Mouse (Mus musculus) monocyte, adult 5-6 weeks (primary cell): Measurements from ENCODE around the gene Zmiz1. TPM values are rescaled to one million over a fixed set of nuclear protein-coding genes. Genes with fewer than 3 reads are reported as not detected.

Source experiments
- ATAC-seq: fragments of 153-309, 156-312 bp; replicated peaks from 2 replicates; pipeline ENCODE4 v1.8.0; 2017; ENCODE audit warnings: mild to moderate bottlenecking; ENCODE audit not compliant: low TSS enrichment, insufficient number of reproducible peaks, severe bottlenecking, poor library complexity, low FRiP score
- total RNA-seq: library from RNA; stranded (forward); fragments of 200-1000, 200-491, 200-594 nt; gene quantifications from 3 replicates; pipeline ENCODE4 v1.2.3, GENCODE M21; 2017

The Zmiz1 gene
- total RNA-seq, 1 experiment from 2014 or later: 22.9 TPM

- no peak for ATAC-seq
Measured at GRCm38 (mm10) chr14:25451699-25452632, 7.0 kb upstream of the Zmiz1 start.

- no peak for ATAC-seq
Measured at GRCm38 (mm10) chr14:25452633-25453025, 6.4 kb upstream of the Zmiz1 start.

GRCm38 (mm10) chr14:25454066-25454760 lies 4.8 kb upstream of the Zmiz1 start:
- no peak for ATAC-seq

- ATAC-seq: no peak
Measured at GRCm38 (mm10) chr14:25456666-25457433, 2.1 kb upstream of the Zmiz1 start.

GRCm38 (mm10) chr14:25457434-25457957 lies 1.5 kb upstream of the Zmiz1 start:
- ATAC-seq: peak; percentile 42

- no peak for ATAC-seq
Measured at GRCm38 (mm10) chr14:25458111-25459015, 622 bp upstream of the Zmiz1 start.

- no peak for ATAC-seq
Measured at GRCm38 (mm10) chr14:25459394-25459997, 511 bp downstream of the Zmiz1 start.

- ATAC-seq: 0 out of 2 replicates have a peak, but pooled peaks have one; percentile 7
Measured at GRCm38 (mm10) chr14:25459998-25460800, 1.2 kb downstream of the Zmiz1 start.

- peak; percentile 55 for ATAC-seq
Measured at GRCm38 (mm10) chr14:25460801-25461675, 2.1 kb downstream of the Zmiz1 start.

GRCm38 (mm10) chr14:25461676-25462385 lies 2.8 kb downstream of the Zmiz1 start:
- no peak; the same call in 1 of the 2 replicates for ATAC-seq

- no peak for ATAC-seq
Measured at GRCm38 (mm10) chr14:25462975-25463374, 4.0 kb downstream of the Zmiz1 start.

- ATAC-seq: no peak
Measured at GRCm38 (mm10) chr14:25463919-25464318, 4.9 kb downstream of the Zmiz1 start.

GRCm38 (mm10) chr14:25464611-25465307 lies 5.8 kb downstream of the Zmiz1 start:
- ATAC-seq: peak; percentile 40

- no peak for ATAC-seq
Measured at GRCm38 (mm10) chr14:25466361-25466760, 7.4 kb downstream of the Zmiz1 start.
